Mouse (Mus musculus): ENCODE results near the gene Map4.
"Not testable (repeated sequence)": the region's sequence is repeated elsewhere in the genome, so short reads cannot be mapped to it uniquely, and the experiment has no call there.

The Map4 gene

DNA sequence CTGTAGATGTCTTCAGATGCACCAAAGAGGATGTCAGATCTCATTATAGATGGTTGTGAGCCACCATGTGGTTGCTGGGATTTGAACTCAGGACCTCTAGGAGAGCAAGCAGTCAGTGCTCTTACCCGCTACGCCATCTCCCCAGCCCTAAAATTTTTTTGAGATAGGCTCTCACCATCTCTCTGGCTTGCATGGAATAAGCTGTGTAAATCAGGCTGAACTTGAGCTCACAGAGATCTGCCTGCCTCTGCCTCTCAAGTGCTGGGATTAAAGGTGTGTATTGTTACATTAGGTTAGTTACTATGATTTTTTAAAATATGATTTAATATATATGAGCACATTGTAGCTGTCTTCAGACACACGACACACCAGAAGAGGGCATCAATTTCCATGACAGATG lies 2.1 kb upstream of the Map4 start:
- DNase-seq (ENCODE audit: low spot score) = no peak

DNA sequence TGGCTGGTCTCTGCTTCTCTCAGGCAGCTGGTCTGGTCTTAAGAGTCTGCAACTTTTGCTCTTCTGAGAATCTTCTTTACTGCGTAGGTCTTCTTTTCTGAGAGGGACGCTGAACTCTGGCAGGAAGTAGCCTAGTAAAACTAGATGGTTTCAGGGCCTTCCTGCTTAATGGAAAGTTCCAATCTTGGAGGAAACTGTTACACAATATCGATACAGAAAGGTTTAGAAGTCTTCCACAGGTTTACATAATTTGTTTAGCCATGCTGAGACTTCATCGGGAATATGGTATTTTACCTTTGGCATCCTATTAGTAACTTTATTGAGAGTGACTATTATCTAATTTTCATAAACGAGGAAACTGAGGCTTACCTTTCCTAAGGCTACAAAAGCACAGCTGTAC lies 1.2 kb upstream of the Map4 start:
- no peak for DNase-seq (ENCODE audit: low spot score)

DNA sequence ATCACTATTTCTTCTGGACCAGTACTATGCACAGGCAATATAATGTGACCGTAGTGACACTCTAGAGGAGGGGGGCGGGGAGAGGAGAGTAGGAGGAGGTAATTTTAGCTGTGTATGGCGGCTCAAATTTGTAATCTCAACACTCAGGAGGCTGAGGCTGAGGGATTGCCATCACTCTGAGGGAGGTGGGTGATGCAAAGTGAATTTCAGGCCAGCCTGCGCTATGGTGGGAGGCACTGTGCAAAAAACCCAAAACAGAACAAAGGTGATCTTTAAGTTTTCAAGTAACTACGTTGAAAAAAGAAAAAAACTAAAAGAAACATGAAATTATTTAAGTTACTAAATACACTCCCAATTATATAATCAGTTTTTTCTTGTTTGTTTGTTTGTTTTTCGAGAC lies 508 bp upstream of the Map4 start:
- DNase-seq (ENCODE audit: low spot score) = no peak

DNA sequence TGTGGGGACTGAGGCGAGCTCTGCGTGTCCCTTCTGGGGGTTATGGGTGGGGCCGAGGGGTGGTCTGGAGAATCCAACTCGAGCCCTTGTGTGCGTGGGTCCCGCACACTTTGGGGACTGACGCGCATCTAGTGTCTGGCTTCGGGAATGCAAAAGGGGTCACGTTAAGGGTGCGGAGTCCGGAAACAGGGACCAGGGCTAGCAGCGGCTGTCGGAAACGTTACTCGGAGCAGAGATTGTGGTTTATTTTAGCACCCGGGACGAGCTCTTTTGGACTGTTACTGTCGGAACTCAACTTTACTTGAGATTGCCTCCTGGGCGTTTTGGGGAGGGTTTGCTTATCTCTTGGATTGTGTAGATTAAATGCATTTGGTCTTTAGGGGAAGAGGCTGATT lies 1.1 kb downstream of the Map4 start:
- no peak for DNase-seq (ENCODE audit: low spot score)

DNA sequence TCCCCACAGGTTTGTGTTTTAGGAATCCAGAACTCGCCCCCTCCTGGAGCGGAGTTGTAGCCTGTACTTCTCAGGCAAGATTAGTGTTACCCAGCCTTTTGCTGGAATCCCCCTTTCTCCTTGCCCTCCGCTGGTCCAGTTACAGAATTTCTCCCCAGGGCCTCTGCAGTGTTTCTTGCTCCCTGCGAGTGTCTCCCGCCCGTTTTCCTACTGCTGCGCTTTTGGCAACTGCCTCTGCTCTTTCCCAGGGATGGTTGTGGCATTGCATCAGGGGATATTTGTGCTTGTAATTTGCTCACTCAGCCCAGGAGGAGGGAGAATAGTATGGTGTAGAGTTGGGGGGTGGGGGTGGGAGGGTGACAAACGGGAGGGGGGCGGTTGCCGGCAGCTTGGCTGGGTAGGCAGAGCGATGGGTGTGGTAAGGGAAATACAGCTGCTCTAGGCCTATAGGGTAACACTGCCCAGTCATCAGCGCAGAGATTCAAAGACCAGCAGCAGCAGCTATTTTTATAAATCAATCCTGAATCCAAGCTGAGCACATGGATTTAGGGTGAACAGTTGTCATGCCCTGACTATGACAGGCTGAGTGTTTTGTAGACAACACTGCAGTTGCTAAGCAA lies 1.6 kb downstream of the Map4 start:
- no peak for DNase-seq (ENCODE audit: low spot score)

DNA sequence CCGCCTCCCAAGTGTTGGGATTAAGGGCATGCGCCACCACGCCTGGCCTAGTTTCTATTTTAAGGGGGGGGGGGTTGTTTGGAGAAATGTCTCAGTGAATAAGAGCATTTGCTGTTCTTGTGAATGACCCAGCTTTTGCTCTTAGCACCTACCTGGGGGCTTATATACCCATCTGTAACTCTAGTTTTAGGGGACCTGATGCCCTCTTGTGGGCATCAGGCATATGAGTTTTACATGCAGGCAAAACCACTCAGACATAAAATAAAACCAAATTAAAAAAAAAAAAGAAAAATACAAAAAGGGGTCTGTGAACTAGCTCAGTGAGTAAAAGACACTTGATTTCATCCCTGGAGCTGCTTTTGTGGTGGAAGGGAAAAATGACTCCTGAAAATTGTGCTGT lies 8.1 kb downstream of the Map4 start:
- DNase-seq (ENCODE audit: low spot score) = no peak

DNA sequence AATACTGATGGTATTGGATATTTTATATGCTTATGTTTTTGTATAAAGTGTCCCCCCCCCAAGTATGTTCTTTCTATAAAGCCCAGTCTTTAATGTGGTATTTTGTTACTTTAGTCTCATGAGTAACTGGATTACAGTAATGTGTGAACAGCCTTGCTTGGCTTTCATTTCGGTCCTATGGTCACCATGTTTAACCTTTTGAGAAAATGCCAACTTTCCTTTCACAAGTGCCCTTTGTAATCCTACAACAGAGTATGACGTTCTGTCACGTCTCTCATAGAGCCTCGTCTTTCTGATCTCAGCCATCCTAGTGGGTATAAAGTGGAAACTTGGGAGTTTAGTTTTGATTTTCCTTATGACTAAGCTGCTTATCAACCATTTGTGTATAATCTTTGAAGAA lies 11.5 kb downstream of the Map4 start:
- no peak for DNase-seq (ENCODE audit: low spot score)

DNA sequence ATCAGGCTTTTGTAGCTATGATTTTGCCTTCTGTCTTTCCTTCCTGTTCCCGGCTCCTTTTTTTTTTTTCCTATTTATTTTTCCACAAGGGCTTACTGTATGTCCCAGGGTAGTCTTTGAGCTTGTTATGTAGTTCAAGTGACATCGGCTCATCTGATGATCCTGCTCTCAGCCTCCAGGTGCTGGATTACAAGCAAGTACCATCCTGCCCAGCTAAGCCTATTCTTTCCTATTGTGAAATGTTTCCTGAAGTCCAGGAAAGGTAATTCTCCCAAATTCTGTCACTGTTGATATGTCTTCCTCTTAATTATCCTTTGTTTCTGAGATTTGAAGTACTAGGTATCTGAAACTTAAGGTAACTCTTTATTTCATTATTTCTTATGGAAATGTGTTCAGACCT lies 13.5 kb downstream of the Map4 start:
- DNase-seq (ENCODE audit: low spot score) = no peak

DNA sequence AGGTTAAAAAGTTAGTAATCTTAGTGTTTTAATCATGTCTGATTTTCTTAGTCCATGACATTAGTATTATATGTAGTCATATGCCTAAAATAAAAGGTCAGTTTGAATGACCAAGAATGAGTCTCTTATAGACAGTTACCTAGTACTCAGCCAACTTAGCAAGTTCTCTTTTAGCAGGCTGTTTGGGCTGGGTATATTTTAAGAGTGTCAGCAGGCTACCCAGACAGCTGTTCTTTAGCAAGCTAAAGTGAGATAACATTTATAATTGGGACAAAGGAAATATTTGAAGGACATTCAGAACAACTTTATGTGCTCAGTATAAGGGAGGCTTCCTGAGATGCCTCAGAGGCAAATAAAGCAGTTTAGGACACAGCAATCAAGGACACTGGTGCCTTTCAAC lies 17.3 kb downstream of the Map4 start:
- DNase-seq (ENCODE audit: low spot score) = no peak

DNA sequence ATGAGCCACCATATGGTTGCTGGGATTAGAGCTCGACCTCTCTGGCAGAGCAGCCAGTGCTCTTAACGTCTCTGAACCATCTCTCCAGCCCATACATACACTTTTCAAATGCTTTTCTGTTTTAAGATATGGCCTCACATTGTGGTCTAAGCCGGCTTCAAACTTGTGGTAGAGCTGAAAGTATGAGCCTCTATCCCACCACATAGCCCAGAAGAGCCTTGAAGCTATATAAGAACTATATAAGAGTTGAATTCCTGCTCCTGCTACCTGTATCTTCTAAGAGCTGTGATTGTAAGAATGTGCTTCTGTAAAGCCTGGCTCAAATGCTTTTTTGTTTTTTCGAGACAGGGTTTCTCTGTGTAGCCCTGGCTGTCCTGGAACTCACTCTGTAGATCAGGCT lies 18.5 kb downstream of the Map4 start:
- DNase-seq (ENCODE audit: low spot score) = no peak

DNA sequence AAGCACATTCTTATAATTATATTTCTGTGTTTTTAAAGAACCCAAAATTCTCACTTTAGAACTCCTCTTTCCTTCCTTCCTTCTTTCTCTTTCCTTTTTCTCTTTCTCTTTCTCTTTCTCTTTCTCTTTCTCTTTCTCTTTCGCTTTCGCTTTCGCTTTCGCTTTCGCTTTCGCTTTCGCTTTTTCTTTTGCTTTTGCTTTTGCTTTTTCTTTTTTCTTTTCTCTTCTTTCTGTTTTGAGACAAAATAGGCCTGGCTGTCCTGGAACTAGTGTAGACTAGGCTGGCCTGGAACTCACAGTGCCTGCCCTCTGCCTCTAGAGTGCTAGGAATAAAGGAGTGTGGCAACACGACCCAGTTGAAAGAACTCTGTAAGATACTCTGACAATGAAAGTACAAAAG lies 22.3 kb downstream of the Map4 start:
- DNase-seq (ENCODE audit: low spot score) = no peak

DNA sequence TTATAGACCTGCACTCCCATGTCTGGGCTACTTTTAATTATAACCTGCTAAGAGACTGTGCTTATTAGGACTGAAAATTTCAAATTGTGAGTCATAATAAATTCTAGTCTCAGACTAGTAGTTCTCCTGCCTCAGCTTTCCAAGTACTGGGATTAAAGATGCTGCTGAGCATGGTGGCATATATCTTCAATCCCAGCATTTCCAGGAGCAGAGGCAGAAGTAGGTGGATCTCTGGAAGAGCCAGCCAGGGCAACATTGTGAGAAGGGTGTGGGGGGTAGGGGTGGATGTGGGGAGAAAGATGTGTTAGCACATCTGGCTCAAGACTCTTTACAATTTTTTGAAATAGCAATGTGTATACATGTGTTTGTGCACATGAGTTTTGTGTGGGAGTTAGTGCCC lies 23.4 kb downstream of the Map4 start:
- DNase-seq (ENCODE audit: low spot score) = no peak

DNA sequence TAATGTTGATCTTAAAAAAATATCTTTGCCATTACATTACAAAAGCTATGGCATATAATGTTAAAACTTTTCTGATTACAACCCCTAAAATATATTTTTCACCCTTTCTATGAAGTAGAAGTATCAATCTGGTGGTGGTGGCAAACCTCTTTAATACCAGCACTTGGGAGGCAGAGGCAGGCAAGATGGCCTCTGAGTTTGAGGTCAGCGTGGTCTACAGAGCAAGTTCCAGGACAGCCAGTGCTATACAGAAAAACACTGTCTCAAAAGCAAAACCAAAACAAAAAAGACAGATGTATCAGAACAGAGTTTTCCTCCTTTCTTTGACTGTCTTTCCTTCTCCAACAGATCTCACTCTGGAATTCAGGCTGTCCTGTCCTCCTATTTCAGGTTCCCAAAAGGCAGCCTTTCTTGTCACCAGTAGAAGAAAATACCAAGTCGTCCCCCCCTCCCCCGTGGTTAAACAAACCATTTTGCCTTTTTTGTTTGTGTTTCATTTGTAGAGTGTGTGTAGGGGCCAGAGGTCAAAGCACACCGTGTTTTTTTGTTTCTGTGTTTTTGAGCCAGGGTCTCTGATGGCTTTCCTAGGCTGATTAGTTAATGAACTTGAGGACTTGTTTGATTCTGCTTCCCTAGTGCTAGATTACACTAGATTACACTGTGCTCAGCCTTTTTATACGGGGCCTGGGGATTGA lies 28.3 kb downstream of the Map4 start:
- DNase-seq (ENCODE audit: low spot score) = no peak

DNA sequence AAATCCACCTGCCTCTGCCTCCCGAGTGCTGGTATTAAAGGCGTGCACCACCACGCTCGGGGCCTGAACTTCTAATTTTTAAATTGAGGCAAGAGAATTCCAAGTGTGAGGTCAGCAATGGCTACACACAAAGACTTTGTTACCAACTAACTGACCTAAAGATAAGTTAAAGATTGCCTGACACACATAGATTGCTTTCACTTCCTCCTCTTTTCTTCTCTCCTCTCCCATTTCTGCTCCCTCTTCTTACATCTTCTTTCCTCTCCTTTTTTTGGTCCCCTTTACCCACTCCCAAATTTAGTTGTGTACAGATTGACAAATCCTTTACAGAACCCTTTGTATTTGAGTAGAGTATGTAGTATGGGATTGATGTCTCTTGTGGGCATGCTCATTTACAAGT lies 29.3 kb downstream of the Map4 start:
- no peak for DNase-seq (ENCODE audit: low spot score)

DNA sequence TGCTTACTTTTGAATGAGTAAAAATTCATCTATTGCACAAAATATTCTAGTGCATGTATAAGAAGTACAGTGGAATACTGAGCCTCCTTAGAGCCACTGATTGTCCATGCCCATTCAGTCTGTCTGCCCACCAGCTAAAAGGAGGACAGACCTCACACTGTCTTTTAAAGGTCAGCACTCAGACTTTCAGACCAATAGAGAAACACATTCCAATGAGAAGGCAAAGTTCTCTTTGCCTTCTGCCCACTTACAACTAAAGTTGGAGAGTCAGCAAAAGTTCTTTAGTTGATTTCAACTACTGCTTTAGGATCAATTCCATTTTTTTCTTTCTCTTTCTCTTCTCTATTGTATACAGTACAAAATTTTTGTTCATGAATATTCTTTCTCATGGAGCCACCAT lies 33.5 kb downstream of the Map4 start:
- no peak for DNase-seq (ENCODE audit: low spot score)

DNA sequence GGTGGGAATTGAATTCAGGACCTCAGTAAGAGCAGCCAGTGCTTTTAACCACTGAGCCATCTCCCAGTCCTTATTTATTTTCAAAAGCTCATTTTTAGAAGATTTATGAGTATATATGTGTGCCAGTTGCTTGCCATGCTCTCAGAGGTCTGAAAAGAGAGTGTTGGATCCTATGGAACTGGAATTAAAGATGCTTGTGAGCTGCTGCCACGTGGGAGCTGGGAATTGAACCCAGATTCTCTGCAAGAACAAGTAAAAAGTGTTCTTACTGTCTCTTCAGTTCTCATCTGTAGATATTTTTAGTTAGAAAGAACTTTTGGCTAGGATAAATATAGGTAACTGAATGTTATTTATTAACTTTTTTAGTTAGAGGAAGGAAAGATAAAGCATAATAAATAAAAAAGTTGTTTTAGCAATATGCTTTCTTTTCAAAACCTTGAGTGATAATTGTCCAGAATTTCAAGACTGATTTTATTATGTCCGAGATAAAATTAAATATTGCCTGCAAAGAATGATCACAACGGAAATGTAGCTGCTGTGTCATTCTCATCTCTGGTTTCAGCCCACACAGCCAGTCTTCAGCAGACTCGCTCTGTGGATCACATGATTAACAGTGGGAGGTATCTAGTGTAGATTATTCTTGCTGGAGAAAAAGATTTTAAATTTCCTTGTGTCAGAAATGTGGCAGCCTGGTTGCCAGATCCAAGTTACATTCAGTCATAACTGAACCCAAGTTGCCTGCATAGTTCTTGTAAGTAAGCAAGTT lies 37.3 kb downstream of the Map4 start:
- peak; percentile 3 for DNase-seq (ENCODE audit: low spot score)

DNA sequence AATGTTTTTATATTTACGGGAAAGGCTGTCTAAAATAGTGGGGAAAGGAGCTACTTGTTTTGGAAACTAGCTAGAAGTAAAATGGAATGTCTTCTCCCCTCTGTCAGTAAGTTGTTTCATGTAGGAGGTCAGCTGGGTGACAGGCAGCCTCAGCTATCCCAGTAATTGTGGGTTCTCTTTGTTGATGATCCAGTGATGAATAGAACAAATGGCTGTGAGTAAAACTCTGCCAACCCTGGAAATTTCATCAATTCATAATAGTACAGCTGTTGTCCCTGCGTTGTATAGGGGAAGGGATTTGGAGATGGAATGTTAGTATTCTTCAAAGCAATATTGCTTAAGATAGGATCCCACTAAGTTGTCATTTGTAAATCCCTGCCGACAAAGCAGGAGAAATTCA lies 37.9 kb downstream of the Map4 start:
- no peak for DNase-seq (ENCODE audit: low spot score)

DNA sequence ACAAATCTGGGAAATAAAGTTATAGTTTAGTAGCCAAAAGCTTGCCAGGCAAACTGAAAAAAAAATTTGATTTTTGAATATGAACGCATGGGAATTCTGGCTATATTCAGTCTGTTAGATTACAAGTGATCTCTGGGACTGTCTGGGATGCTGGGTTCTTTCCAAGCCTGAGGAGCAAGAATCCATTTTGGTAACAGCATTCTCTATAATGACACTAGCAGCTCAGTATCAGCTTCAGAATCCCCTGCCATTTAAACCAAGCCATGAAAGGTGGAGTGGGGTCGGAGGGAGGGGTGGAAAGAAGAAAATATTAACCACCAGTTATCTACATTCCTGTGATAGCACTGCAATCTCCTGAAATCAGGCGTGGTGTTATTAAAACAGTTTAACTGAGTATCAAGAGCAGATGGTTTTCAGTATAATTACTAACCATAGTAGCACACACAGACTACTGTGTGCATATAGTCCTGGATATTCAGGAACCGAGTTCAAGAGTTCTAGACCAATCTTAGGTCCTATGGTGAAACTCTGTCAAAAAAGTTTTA lies 38.6 kb downstream of the Map4 start:
- DNase-seq (ENCODE audit: low spot score) = no peak

DNA sequence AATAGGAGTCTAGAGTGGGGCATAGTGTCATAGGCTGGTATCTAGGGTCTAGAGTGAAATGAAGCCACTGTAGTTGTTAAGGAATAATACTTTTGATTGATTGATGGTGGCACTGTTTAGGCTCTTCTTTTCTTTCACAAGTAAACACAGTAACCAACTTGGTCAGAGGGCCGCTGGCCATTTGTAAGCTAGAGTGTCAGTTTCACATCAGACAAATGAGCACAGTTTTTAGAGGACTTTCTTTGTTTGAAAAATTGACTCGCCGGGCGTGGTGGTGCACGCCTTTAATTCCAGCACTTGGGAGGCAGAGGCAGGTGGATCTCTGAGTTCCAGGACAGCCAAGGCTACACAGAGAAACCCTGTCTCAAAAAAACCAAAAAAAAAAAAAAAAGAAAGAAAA lies 40.5 kb downstream of the Map4 start:
- not testable (repeated sequence) for DNase-seq (ENCODE audit: low spot score)

DNA sequence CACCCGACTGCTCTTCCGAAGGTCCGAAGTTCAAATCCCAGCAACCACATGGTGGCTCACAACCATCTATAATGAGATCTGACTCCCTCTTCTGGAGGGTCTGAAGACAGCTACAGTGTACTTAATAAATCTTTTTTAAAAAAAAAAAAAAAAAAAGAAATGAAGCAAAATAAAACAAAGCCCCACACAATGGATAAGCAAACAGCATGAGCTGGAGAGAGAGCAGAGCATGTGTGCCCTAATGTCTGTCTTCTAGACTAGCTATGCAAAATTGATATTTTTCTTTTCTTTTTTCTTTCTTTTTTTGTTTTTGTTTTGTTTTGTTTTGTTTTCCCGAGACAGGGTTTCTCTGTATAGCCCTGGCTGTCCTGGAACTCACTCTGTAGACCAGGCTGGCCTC lies 49.0 kb downstream of the Map4 start:
- DNase-seq (ENCODE audit: low spot score) = not testable (repeated sequence)

DNA sequence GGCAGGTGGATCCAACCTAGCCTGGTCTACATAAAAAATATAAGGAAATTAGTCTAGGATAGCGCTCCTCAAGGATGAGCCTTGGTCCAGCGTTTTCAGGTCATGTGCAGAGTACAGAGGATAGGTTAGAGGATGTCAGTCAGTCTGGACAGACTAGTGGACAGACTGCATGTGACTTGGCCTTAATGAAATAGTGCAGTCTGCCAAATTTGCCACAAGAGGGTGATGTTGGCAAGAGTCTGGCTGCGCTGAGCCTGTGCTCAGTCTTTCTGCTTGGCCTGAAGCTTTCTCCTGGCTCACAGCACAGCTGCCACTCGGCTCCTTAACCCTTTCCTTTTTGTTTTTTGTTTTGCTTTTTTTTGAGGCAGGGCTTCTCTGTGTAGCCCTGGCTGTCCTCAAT lies 54.2 kb downstream of the Map4 start:
- DNase-seq (ENCODE audit: low spot score) = peak; percentile 34

DNA sequence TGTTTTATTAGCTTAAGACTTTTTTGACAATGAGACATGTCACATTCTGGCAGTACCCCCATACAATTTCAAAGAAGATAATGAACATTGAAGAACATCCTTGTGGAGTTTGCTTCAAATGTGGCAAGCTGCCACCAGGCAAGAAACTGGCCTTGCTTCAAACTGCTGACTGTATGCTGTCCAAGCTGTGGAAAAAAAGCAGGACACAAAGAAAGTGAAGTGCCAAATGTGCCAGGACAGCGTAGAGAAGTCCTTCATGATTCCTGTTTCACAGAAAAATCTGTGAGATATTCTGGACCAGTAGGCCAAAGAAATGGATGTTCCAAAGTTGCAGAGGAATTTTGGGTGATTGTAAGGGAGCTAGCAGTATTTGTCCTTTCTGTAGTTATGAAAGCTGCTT lies 57.8 kb downstream of the Map4 start:
- no peak for DNase-seq (ENCODE audit: low spot score)

DNA sequence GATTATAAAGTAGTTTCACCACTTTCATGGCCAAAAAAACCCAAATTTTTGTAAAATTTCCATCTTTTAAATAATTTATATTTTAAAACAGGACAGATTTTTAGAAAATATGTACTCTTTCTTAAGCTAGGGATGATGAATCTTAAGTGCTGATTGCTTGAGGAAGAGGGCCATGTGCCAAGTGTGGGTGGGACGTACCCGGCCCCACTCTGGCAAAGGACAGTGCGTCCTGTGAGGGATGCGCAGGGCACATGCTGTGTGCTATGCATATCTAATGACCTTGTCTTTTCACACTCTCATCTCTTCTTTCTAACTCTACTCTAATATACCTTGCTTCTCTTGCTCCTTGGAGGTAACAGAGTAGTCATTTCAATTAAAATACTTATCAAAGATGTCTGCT lies 66.2 kb downstream of the Map4 start:
- no peak for DNase-seq (ENCODE audit: low spot score)

Measured in c-Kit-positive CD71-positive TER-119-positive erythroid progenitor cells, embryonic 14.5 days (primary cell).